Mouse (Mus musculus): ENCODE measurements at regions not wholly inside any gene's neighbourhood (a gene's known extent, or its start where the extent isn't known, plus 50 kb on each side); places are given as distances from the start of the nearest gene placed in this dataset.

- DNase-seq (ENCODE audit: low spot score), result no peak
These were observed 322.9 kb upstream of the Slco3a1 start for GRCm38 (mm10) chr7:74877466-74877865.

- no peak for DNase-seq (ENCODE audit: low spot score)
These were observed 322.1 kb upstream of the Slco3a1 start for GRCm38 (mm10) chr7:74876667-74877066.

GRCm38 (mm10) chr7:74870250-74870649, 315.7 kb upstream of the Slco3a1 start:
- DNase-seq (ENCODE audit: low spot score), result no peak

GRCm38 (mm10) chr7:74862727-74863126, 308.1 kb upstream of the Slco3a1 start:
- DNase-seq (ENCODE audit: low spot score), result no peak

GRCm38 (mm10) chr7:74844306-74844929, 289.8 kb upstream of the Slco3a1 start:
- DNase-seq (ENCODE audit: low spot score), result no peak

- DNase-seq (ENCODE audit: low spot score), result no peak
These were observed 268.7 kb upstream of the Slco3a1 start for GRCm38 (mm10) chr7:74823286-74823685.

GRCm38 (mm10) chr7:74793241-74793640, 238.7 kb upstream of the Slco3a1 start:
- no peak for DNase-seq (ENCODE audit: low spot score)

GRCm38 (mm10) chr7:74788696-74789095, 234.1 kb upstream of the Slco3a1 start:
- DNase-seq (ENCODE audit: low spot score), result no peak

- DNase-seq (ENCODE audit: low spot score), result no peak
These were observed 217.1 kb upstream of the Slco3a1 start for GRCm38 (mm10) chr7:74771435-74772406.

GRCm38 (mm10) chr7:74766550-74766949, 212.0 kb upstream of the Slco3a1 start:
- DNase-seq (ENCODE audit: low spot score), result no peak

GRCm38 (mm10) chr7:74757469-74757868, 202.9 kb upstream of the Slco3a1 start:
- no peak for DNase-seq (ENCODE audit: low spot score)

GRCm38 (mm10) chr7:74747704-74748103, 193.1 kb upstream of the Slco3a1 start:
- no peak for DNase-seq (ENCODE audit: low spot score)

- no peak for DNase-seq (ENCODE audit: low spot score)
These were observed 180.4 kb upstream of the Slco3a1 start for GRCm38 (mm10) chr7:74734941-74735340.

- DNase-seq (ENCODE audit: low spot score), result no peak
These were observed 171.9 kb upstream of the Slco3a1 start for GRCm38 (mm10) chr7:74726324-74726991.

- no peak for DNase-seq (ENCODE audit: low spot score)
These were observed 164.7 kb upstream of the Slco3a1 start for GRCm38 (mm10) chr7:74719321-74719720.

- no peak for DNase-seq (ENCODE audit: low spot score)
These were observed 155.5 kb upstream of the Slco3a1 start for GRCm38 (mm10) chr7:74709993-74710581.

- DNase-seq (ENCODE audit: low spot score), result no peak
These were observed 154.4 kb upstream of the Slco3a1 start for GRCm38 (mm10) chr7:74709006-74709405.

GRCm38 (mm10) chr7:74703533-74703932, 149.0 kb upstream of the Slco3a1 start:
- DNase-seq (ENCODE audit: low spot score), result no peak

- DNase-seq (ENCODE audit: low spot score), result no peak
These were observed 143.3 kb upstream of the Slco3a1 start for GRCm38 (mm10) chr7:74697794-74698354.

GRCm38 (mm10) chr7:74696286-74696685, 141.7 kb upstream of the Slco3a1 start:
- no peak for DNase-seq (ENCODE audit: low spot score)

GRCm38 (mm10) chr7:74693049-74693448, 138.5 kb upstream of the Slco3a1 start:
- DNase-seq (ENCODE audit: low spot score), result no peak

GRCm38 (mm10) chr7:74690706-74691105, 136.1 kb upstream of the Slco3a1 start:
- no peak for DNase-seq (ENCODE audit: low spot score)
